Comparison of ENCODE assay signal across 20 mouse cellular contexts in genomic region chr3:33416922-33417321, GRCm38 (mm10).
"Had no signal": no experiment of that assay in that cellular context is flagged by ENCODE, and none has a peak within 500 bp of the region (broad histone marks: within the 10 kb centered on the region; RNA-seq: fewer than 3 reads in every experiment).

No protein-coding gene starts in this region.

- ATAC-seq: intestine, postnatal 0 days; liver, postnatal 0 days; lung, postnatal 0 days had no signal

- H3K4me3 ChIP-seq: layer of hippocampus, adult 2 months; limb, embryonic 12.5 days; limb, embryonic 15.5 days; myocyte; neural tube, embryonic 13.5 days had no signal

- DNase-seq: kidney, adult 2 months; kidney, postnatal 25 days; layer of hippocampus, adult 9-11 months; left cerebral cortex, postnatal 4 days; liver, postnatal 0 days; lung, embryonic 14.5 days; retina, postnatal 1 day; thymus, adult 18-20 months; thymus, postnatal 36 days had no signal

- H3K27me3 ChIP-seq: limb, embryonic 12.5 days; limb, embryonic 15.5 days; neural tube, embryonic 13.5 days had no signal

- H3K36me3 ChIP-seq: limb, embryonic 12.5 days; limb, embryonic 15.5 days; neural tube, embryonic 13.5 days had no signal

- H3K9me3 ChIP-seq: limb, embryonic 12.5 days; limb, embryonic 15.5 days; neural tube, embryonic 13.5 days had no signal

- H3K4me1 ChIP-seq: limb, embryonic 12.5 days; limb, embryonic 15.5 days; neural tube, embryonic 13.5 days had no signal

- H3K4me2 ChIP-seq: limb, embryonic 12.5 days; limb, embryonic 15.5 days; liver, embryonic 11.5 days; lung, embryonic 14.5 days; neural tube, embryonic 13.5 days had no signal

- H3K27ac ChIP-seq: kidney, postnatal 0 days; layer of hippocampus, adult 2 months; limb, embryonic 12.5 days; limb, embryonic 15.5 days; liver, embryonic 14.5 days; macrophage; neural tube, embryonic 13.5 days had no signal

- H3K9ac ChIP-seq: limb, embryonic 12.5 days; limb, embryonic 15.5 days; liver, embryonic 14.5 days; liver, postnatal 0 days; lung, embryonic 14.5 days; neural tube, embryonic 13.5 days had no signal
